Mouse (Mus musculus): Measurements from ENCODE around the gene Raver2. TPM values are rescaled to one million over a fixed set of nuclear protein-coding genes. Genes with fewer than 3 reads are reported as not detected.

The Raver2 gene
- polyA plus RNA-seq, 1 experiment, result not detected

DNA sequence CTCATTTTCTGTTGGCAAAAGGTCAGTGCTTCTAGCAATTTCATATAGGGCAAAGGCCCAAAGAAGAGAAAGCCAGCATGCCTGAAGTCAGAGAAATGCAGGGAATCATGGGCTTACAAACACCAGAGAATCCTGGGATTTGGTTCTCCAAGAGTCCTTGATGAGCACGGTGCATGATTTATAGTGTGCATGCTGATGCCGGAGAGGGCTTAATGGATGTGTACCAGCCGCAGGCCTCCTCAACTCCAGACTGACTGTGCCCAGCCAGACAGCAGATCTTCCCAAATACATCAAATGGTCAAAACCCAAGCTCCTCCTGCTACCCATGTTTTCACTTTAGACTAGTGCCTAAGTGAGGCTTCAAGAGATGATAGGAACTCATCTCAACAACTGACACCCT, 109.0 kb downstream of the Raver2 start:
- TF ChIP-seq TAL1 (IDR thresholded peaks at IDR 0.05; ENCODE audit: low read length) (no peak), GATA1 (IDR thresholded peaks at IDR 0.05; ENCODE audit: low read length) (no peak)
- H3K36me3 ChIP-seq (ENCODE audit: control insufficient read depth), result peaks cover 98% of the 10 kb centered on the region
- H3K9me3 ChIP-seq (ENCODE audit: control insufficient read depth, low read length), result no peaks in the 10 kb centered on the region
- H3K4me1 ChIP-seq (ENCODE audit: control insufficient read depth), result peaks cover 28% of the 10 kb centered on the region
- no peak overlapping the region for H3K4me3 ChIP-seq (replicated peaks)
- H3K27me3 ChIP-seq (ENCODE audit: control insufficient read depth), result no peaks in the 10 kb centered on the region

DNA sequence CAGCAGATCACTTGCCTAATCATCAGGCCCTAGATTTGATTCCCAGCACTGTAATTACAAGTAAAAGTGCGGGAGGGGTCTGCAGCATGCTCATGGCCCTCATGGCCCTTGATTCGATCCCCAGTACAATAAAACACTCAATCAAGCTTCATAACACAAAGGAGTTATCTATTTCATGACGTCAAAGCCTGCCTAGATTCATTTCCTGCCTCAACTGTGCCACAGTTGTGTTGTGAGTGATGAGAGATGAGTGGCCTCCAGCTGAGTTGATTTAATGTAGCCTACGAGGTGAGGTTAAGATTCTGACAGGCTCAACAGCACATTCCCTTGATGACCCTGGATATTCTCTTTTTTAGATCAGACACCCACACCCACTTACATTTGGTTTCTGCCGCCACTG, 110.3 kb downstream of the Raver2 start:
- TF ChIP-seq TAL1 (IDR thresholded peaks at IDR 0.05; ENCODE audit: low read length) (no peak), GATA1 (IDR thresholded peaks at IDR 0.05; ENCODE audit: low read length) (no peak)
- H3K9me3 ChIP-seq (ENCODE audit: control insufficient read depth, low read length), result no peaks in the 10 kb centered on the region
- H3K4me3 ChIP-seq (replicated peaks), result no peak overlapping the region
- H3K27me3 ChIP-seq (ENCODE audit: control insufficient read depth), result no peaks in the 10 kb centered on the region
- H3K36me3 ChIP-seq (ENCODE audit: control insufficient read depth), result peaks cover 98% of the 10 kb centered on the region
- peaks cover 28% of the 10 kb centered on the region for H3K4me1 ChIP-seq (ENCODE audit: control insufficient read depth)

DNA sequence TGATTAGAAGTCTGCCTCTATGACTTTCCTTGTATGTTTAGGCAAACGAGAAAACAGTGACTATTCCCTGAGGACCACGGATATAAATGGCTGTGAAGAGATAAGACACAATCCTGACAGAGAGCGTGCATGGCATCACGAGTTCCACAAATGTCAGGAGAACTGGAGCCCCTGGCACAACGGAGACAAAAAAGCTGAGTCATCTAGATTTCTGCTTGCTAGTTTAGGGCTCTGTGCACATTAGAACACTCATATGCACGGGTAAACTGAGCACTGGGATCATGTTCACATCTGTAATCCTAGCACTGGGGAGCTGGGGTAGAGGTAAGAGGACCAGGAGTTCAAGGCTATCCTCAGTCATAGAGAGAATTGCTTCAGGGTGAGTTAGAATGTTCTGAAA, 111.1 kb downstream of the Raver2 start:
- Histone ChIP-seq H3K9me3 (ENCODE audit: control insufficient read depth, low read length) (no peaks in the 10 kb centered on the region), H3K27me3 (ENCODE audit: control insufficient read depth) (no peaks in the 10 kb centered on the region), H3K4me1 (ENCODE audit: control insufficient read depth) (peaks cover 28% of the 10 kb centered on the region), H3K36me3 (ENCODE audit: control insufficient read depth) (peaks cover 98% of the 10 kb centered on the region), H3K4me3 (replicated peaks) (no peak overlapping the region)
- TF ChIP-seq GATA1 (IDR thresholded peaks at IDR 0.05; ENCODE audit: low read length) (no peak), TAL1 (IDR thresholded peaks at IDR 0.05; ENCODE audit: low read length) (no peak)

DNA sequence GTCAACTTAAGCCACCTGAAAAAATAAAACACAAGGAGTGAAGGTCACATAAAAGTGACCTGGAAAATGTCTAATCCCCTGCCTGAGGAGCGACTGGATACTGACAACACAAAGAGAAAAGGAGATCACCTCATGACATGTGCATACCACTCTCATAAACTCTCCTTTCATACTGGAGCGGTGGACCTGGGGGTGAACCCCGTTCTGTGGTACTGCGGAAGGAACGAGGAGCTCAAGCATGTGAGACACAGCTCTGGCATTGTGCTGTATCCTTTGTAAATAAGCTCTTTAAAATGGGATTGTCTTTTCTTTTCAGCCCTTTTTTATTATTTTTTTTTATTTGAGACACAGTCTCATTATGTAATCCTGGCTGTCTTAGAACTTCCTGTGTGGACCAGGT, 111.9 kb downstream of the Raver2 start:
- no peak for TF ChIP-seq TAL1 (IDR thresholded peaks at IDR 0.05; ENCODE audit: low read length)
- no peak for TF ChIP-seq GATA1 (IDR thresholded peaks at IDR 0.05; ENCODE audit: low read length)
- Histone ChIP-seq H3K9me3 (ENCODE audit: control insufficient read depth, low read length) (no peaks in the 10 kb centered on the region), H3K36me3 (ENCODE audit: control insufficient read depth) (peaks cover 98% of the 10 kb centered on the region), H3K4me3 (replicated peaks) (no peak overlapping the region), H3K27me3 (ENCODE audit: control insufficient read depth) (no peaks in the 10 kb centered on the region), H3K4me1 (ENCODE audit: control insufficient read depth) (peaks cover 26% of the 10 kb centered on the region)

DNA sequence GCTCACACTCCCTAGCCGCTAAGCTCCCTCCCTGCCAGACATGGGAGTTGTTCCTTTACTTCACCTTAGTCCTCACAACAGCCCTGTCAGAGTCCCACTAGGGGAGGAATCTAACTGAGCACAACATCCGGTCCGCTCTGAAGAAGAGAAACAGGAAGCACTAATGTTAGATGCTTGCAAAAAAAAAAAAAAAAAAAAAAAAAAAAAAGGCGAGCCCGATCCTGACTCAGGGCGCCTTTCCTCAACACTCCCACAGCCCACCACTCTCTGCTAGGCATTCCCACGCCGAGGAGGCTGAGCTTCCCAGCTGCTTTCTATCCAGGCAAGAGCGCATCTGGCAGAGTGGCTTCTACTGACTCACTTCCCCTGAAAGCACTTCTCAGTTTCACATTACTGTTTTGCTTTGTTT, 113.8 kb downstream of the Raver2 start:
- no peak overlapping the region for H3K4me3 ChIP-seq (replicated peaks)

DNA sequence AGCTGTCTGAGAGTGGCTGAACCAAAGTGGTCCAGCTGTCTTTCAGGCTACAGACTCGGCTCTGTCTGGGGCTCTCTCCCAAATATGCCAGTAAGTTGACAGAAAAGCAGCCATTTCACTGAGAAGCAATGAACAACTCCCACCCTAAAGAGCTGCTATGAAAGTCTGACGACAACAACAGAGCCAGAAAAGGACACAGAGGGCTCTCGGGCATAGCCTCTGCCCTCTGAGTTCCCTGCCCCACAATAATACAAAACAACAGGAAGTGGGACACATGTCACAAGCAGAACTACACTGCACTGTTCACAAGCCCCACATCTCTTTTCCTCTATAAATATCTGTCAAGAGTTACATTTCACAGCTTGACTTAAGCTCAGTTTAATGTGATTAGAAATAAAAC, 116.4 kb downstream of the Raver2 start:
- H3K36me3 ChIP-seq (ENCODE audit: control insufficient read depth), result peaks cover 96% of the 10 kb centered on the region
- no peak for TF ChIP-seq TAL1 (IDR thresholded peaks at IDR 0.05; ENCODE audit: low read length)
- TF ChIP-seq GATA1 (IDR thresholded peaks at IDR 0.05; ENCODE audit: low read length), result no peak
- no peaks in the 10 kb centered on the region for H3K27me3 ChIP-seq (ENCODE audit: control insufficient read depth)
- no peak overlapping the region for H3K4me3 ChIP-seq (replicated peaks)
- no peaks in the 10 kb centered on the region for H3K9me3 ChIP-seq (ENCODE audit: control insufficient read depth, low read length)
- peaks cover 10% of the 10 kb centered on the region for H3K4me1 ChIP-seq (ENCODE audit: control insufficient read depth)

More for the DNA sequence above, 113.8 kb downstream of the Raver2 start:
- no peak for TF ChIP-seq TAL1 (IDR thresholded peaks at IDR 0.05; ENCODE audit: low read length)
- no peak for TF ChIP-seq GATA1 (IDR thresholded peaks at IDR 0.05; ENCODE audit: low read length)
- no peaks in the 10 kb centered on the region for H3K9me3 ChIP-seq (ENCODE audit: control insufficient read depth, low read length)
- peaks cover 98% of the 10 kb centered on the region for H3K36me3 ChIP-seq (ENCODE audit: control insufficient read depth)
- H3K4me1 ChIP-seq (ENCODE audit: control insufficient read depth), result peaks cover 15% of the 10 kb centered on the region
- no peaks in the 10 kb centered on the region for H3K27me3 ChIP-seq (ENCODE audit: control insufficient read depth)

DNA sequence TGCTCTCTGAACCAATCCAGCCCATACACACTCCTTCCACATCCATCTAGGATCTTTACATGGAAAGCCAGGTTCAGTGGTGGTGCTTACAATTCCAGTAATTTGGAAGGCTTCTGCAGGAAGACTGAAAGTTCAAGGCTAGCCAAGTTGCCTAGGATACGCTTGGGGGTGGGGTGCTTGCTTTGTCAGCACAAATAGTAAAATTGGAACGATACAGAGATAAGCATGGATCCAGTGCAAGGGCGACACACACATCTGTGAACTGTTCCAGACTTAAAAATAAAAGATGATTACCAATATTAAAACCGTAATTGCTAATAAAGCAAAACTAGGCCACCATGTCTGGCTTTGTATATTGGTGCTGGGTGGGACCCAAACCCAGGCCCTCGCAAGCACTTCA, 117.8 kb downstream of the Raver2 start:
- no peaks in the 10 kb centered on the region for H3K27me3 ChIP-seq (ENCODE audit: control insufficient read depth)
- no peaks in the 10 kb centered on the region for H3K9me3 ChIP-seq (ENCODE audit: control insufficient read depth, low read length)
- H3K36me3 ChIP-seq (ENCODE audit: control insufficient read depth), result peaks cover 96% of the 10 kb centered on the region
- peaks cover 11% of the 10 kb centered on the region for H3K4me1 ChIP-seq (ENCODE audit: control insufficient read depth)
- TF ChIP-seq TAL1 (IDR thresholded peaks at IDR 0.05; ENCODE audit: low read length) (no peak), GATA1 (IDR thresholded peaks at IDR 0.05; ENCODE audit: low read length) (no peak)
- no peak overlapping the region for H3K4me3 ChIP-seq (replicated peaks)

DNA sequence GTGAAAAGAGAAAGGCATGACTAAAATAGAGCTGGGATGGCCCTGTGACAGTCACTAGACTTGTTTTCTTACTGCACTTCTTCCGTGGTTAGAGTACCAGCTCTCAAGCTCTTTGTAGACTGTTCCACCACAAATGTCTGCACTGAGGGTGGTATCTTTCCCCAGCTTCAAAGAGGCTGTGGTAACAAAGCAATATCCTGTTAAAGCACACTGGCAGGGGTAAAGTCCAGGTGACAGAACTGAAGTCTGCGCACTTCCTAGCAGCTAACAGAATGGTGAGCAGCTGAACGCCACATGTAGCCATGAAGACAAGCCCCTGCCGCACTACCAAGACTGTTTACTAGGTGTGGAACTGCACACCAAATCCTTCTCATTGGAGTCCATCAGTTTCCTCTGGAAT, 118.6 kb downstream of the Raver2 start:
- Histone ChIP-seq H3K36me3 (ENCODE audit: control insufficient read depth) (peaks cover 96% of the 10 kb centered on the region), H3K4me1 (ENCODE audit: control insufficient read depth) (peaks cover 18% of the 10 kb centered on the region), H3K27me3 (ENCODE audit: control insufficient read depth) (no peaks in the 10 kb centered on the region), H3K4me3 (replicated peaks) (no peak overlapping the region), H3K9me3 (ENCODE audit: control insufficient read depth, low read length) (no peaks in the 10 kb centered on the region)
- TF ChIP-seq TAL1 (IDR thresholded peaks at IDR 0.05; ENCODE audit: low read length) (no peak), GATA1 (IDR thresholded peaks at IDR 0.05; ENCODE audit: low read length) (no peak)

DNA sequence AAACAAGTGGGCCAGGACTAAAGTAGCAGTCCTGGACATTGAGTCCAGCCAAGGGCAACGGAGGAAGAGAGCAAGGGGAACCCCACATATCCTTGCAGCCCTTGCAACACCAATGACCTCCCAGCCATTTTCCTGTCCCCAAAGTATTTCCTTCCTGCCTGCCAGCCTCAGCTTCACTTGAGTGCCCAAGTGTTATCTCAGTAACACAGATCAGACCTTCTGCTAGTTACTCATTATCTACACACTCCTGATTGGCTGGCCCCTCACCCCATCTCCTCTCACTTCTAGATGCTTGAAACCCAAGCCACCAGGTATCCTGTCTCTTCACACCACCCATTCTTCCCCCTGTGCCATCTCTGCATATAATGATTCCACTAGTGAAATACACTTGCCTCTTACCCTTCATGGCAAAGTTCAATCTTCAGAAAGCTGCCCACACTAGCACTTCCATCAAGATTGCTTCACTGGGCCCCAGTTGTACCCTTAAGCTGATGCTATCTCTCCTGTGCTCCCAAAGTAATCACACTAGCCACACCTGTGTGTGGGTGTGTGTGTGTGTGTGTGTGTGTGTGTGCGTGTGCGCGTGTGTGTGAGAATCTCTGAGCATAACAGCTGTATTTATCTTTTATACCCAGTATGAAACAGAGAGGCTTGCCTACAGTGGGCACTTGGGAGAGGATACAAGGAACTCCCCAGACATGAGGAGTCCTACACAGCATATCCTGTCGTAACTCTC, 123.6 kb downstream of the Raver2 start:
- H3K4me1 ChIP-seq (ENCODE audit: control insufficient read depth), result peaks cover 51% of the 10 kb centered on the region
- H3K27me3 ChIP-seq (ENCODE audit: control insufficient read depth), result no peaks in the 10 kb centered on the region
- peaks cover 52% of the 10 kb centered on the region for H3K36me3 ChIP-seq (ENCODE audit: control insufficient read depth)
- no peaks in the 10 kb centered on the region for H3K9me3 ChIP-seq (ENCODE audit: control insufficient read depth, low read length)
- H3K4me3 ChIP-seq (replicated peaks), result peak overlapping the region; percentile 8
- TF ChIP-seq TAL1 (IDR thresholded peaks at IDR 0.05; ENCODE audit: low read length) (peak; percentile 37; the same call in 2 of the 3 replicates), GATA1 (IDR thresholded peaks at IDR 0.05; ENCODE audit: low read length) (peak; percentile 31; the same call in 1 of the 2 replicates)

Measured in erythroblast, embryonic 14.5 days (primary cell).